Mouse (Mus musculus): ENCODE data around the gene Mamdc4. TPM values are rescaled to one million over a fixed set of nuclear protein-coding genes. Genes with fewer than 3 reads are reported as not detected.

Mamdc4 gene
- polyA plus RNA-seq, 1 experiment from 2014 or later = 1.0 TPM

GRCm38 (mm10) chr2:25541644-25542367 is 32.8 kb downstream of the Mamdc4 start:
- Histone ChIP-seq H3K36me3 (ENCODE audit: control insufficient read depth, insufficient read depth) (no peaks in the 10 kb centered on the region; the same call in none of the 2 replicates), H3K4me3 (replicated peaks; ENCODE audit: low read length) (no peak overlapping the region)
- WGBS = 87% methylated on average over 10 of the region's 10 CpGs

GRCm38 (mm10) chr2:25540541-25540948 is 34.1 kb downstream of the Mamdc4 start:
- no peak overlapping the region for H3K9ac ChIP-seq (replicated peaks; ENCODE audit: low read depth, low read length)
- 95% methylated on average over 4 of the region's 4 CpGs for WGBS
- no peaks in the 10 kb centered on the region; the same call in 1 of the 2 replicates for H3K4me1 ChIP-seq (replicated peaks; ENCODE audit: control insufficient read depth, insufficient read depth, low read length)
- H3K27ac ChIP-seq (ENCODE audit: low read length) = no peak overlapping the region
- no peaks in the 10 kb centered on the region for H3K9me3 ChIP-seq (ENCODE audit: control insufficient read depth, low read length)
- H3K36me3 ChIP-seq (ENCODE audit: control insufficient read depth, insufficient read depth) = peaks cover 4% of the 10 kb centered on the region
- H3K4me2 ChIP-seq (ENCODE audit: low read length) = no peak overlapping the region
- no peak overlapping the region for H3K4me3 ChIP-seq (replicated peaks; ENCODE audit: low read length)
- ATAC-seq = no peak
- H3K27me3 ChIP-seq (replicated peaks; ENCODE audit: control insufficient read depth, insufficient read depth, low read length) = no peaks in the 10 kb centered on the region

More at GRCm38 (mm10) chr2:25541644-25542367, 32.8 kb downstream of the Mamdc4 start:
- no peak for ATAC-seq
- no peak overlapping the region for H3K27ac ChIP-seq (ENCODE audit: low read length)
- H3K4me1 ChIP-seq (replicated peaks; ENCODE audit: control insufficient read depth, insufficient read depth, low read length) = peaks cover 7% of the 10 kb centered on the region
- H3K9me3 ChIP-seq (ENCODE audit: control insufficient read depth, low read length) = no peaks in the 10 kb centered on the region
- H3K4me2 ChIP-seq (ENCODE audit: low read length) = no peak overlapping the region
- no peak overlapping the region for H3K9ac ChIP-seq (replicated peaks; ENCODE audit: low read depth, low read length)
- no peaks in the 10 kb centered on the region for H3K27me3 ChIP-seq (replicated peaks; ENCODE audit: control insufficient read depth, insufficient read depth, low read length)

GRCm38 (mm10) chr2:25536531-25536930 is 38.1 kb downstream of the Mamdc4 start:
- WGBS = 93% methylated on average over 8 of the region's 8 CpGs
- H3K27me3 ChIP-seq (replicated peaks; ENCODE audit: control insufficient read depth, insufficient read depth, low read length) = no peaks in the 10 kb centered on the region
- no peak overlapping the region for H3K9ac ChIP-seq (replicated peaks; ENCODE audit: low read depth, low read length)
- H3K4me1 ChIP-seq (replicated peaks; ENCODE audit: control insufficient read depth, insufficient read depth, low read length) = no peaks in the 10 kb centered on the region
- no peak for ATAC-seq
- no peak overlapping the region for H3K4me3 ChIP-seq (replicated peaks; ENCODE audit: low read length)
- H3K4me2 ChIP-seq (ENCODE audit: low read length) = no peak overlapping the region
- no peak overlapping the region for H3K27ac ChIP-seq (ENCODE audit: low read length)
- H3K36me3 ChIP-seq (ENCODE audit: control insufficient read depth, insufficient read depth) = peaks cover 4% of the 10 kb centered on the region
- H3K9me3 ChIP-seq (ENCODE audit: control insufficient read depth, low read length) = no peaks in the 10 kb centered on the region

GRCm38 (mm10) chr2:25534866-25535182 is 39.8 kb downstream of the Mamdc4 start:
- Histone ChIP-seq H3K27me3 (replicated peaks; ENCODE audit: control insufficient read depth, insufficient read depth, low read length) (no peaks in the 10 kb centered on the region), H3K36me3 (ENCODE audit: control insufficient read depth, insufficient read depth) (peaks cover 8% of the 10 kb centered on the region), H3K4me2 (ENCODE audit: low read length) (no peak overlapping the region), H3K4me1 (replicated peaks; ENCODE audit: control insufficient read depth, insufficient read depth, low read length) (no peaks in the 10 kb centered on the region), H3K27ac (ENCODE audit: low read length) (no peak overlapping the region), H3K4me3 (replicated peaks; ENCODE audit: low read length) (no peak overlapping the region), H3K9ac (replicated peaks; ENCODE audit: low read depth, low read length) (no peak overlapping the region), H3K9me3 (ENCODE audit: control insufficient read depth, low read length) (no peaks in the 10 kb centered on the region)
- 98% methylated on average over 2 of the region's 2 CpGs for WGBS
- no peak for ATAC-seq

- Histone ChIP-seq H3K4me1 (replicated peaks; ENCODE audit: control insufficient read depth, insufficient read depth, low read length) (no peaks in the 10 kb centered on the region), H3K4me2 (ENCODE audit: low read length) (no peak overlapping the region), H3K4me3 (replicated peaks; ENCODE audit: low read length) (no peak overlapping the region), H3K9me3 (ENCODE audit: control insufficient read depth, low read length) (no peaks in the 10 kb centered on the region), H3K9ac (replicated peaks; ENCODE audit: low read depth, low read length) (no peak overlapping the region), H3K27me3 (replicated peaks; ENCODE audit: control insufficient read depth, insufficient read depth, low read length) (no peaks in the 10 kb centered on the region), H3K27ac (ENCODE audit: low read length) (no peak overlapping the region), H3K36me3 (ENCODE audit: control insufficient read depth, insufficient read depth) (peaks cover 9% of the 10 kb centered on the region)
- WGBS = 93% methylated on average over 3 of the region's 3 CpGs
- no peak for ATAC-seq
Measured at GRCm38 (mm10) chr2:25534178-25534865, 40.3 kb downstream of the Mamdc4 start.

GRCm38 (mm10) chr2:25533707-25534106 is 40.9 kb downstream of the Mamdc4 start:
- Histone ChIP-seq H3K4me2 (ENCODE audit: low read length) (no peak overlapping the region), H3K9me3 (ENCODE audit: control insufficient read depth, low read length) (no peaks in the 10 kb centered on the region), H3K4me1 (replicated peaks; ENCODE audit: control insufficient read depth, insufficient read depth, low read length) (no peaks in the 10 kb centered on the region), H3K27me3 (replicated peaks; ENCODE audit: control insufficient read depth, insufficient read depth, low read length) (no peaks in the 10 kb centered on the region), H3K36me3 (ENCODE audit: control insufficient read depth, insufficient read depth) (peaks cover 9% of the 10 kb centered on the region), H3K27ac (ENCODE audit: low read length) (no peak overlapping the region), H3K4me3 (replicated peaks; ENCODE audit: low read length) (no peak overlapping the region), H3K9ac (replicated peaks; ENCODE audit: low read depth, low read length) (no peak overlapping the region)
- ATAC-seq = no peak
- 95% methylated on average over 2 of the region's 2 CpGs for WGBS

- peaks cover 24% of the 10 kb centered on the region for H3K36me3 ChIP-seq (ENCODE audit: control insufficient read depth, insufficient read depth)
- 93% methylated on average over 9 of the region's 9 CpGs for WGBS
- ATAC-seq = no peak
Measured at GRCm38 (mm10) chr2:25526510-25527302, 47.9 kb downstream of the Mamdc4 start.

More at GRCm38 (mm10) chr2:25526510-25527302, 47.9 kb downstream of the Mamdc4 start:
- H3K4me1 ChIP-seq (replicated peaks; ENCODE audit: control insufficient read depth, insufficient read depth, low read length) = no peaks in the 10 kb centered on the region
- H3K9ac ChIP-seq (replicated peaks; ENCODE audit: low read depth, low read length) = no peak overlapping the region
- H3K27ac ChIP-seq (ENCODE audit: low read length) = no peak overlapping the region
- no peak overlapping the region for H3K4me2 ChIP-seq (ENCODE audit: low read length)
- H3K9me3 ChIP-seq (ENCODE audit: control insufficient read depth, low read length) = no peaks in the 10 kb centered on the region
- H3K27me3 ChIP-seq (replicated peaks; ENCODE audit: control insufficient read depth, insufficient read depth, low read length) = no peaks in the 10 kb centered on the region
- H3K4me3 ChIP-seq (replicated peaks; ENCODE audit: low read length) = no peak overlapping the region
